Mouse (Mus musculus): ENCODE measurements around the gene Dvl1.

Gene Dvl1

GRCm38 (mm10) chr4:155840076-155841002, 6.9 kb upstream of the Dvl1 start:
- in situ Hi-C loops (cut with MboI, MseI), result no loop called here

- in situ Hi-C loops (cut with MboI, MseI), result no loop called here
Measured at GRCm38 (mm10) chr4:155841003-155841454, 6.2 kb upstream of the Dvl1 start.

GRCm38 (mm10) chr4:155841651-155842270, 5.4 kb upstream of the Dvl1 start:
- in situ Hi-C loops (cut with MboI, MseI), result no loop called here

DNA sequence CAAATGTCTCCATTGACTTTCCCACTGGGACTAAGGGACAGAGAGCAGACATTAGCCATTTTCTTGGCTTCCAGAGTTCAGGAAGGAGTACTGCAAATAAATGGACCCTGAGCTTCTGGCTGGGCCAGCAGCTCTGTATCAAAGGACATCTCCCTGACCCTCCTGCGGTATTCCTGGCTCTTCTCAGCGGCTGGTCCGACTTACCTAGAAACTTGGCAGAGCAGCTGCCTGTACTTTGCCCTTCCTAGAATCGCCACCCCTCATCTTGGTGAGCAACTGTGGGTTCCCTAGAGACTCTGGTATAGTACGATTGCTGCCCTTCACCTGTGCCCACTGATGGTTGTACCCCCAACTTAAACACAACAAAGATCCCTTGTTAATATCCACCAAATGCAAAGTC, 4.0 kb upstream of the Dvl1 start:
- in situ Hi-C loops (cut with MboI, MseI), result no loop called here

DNA sequence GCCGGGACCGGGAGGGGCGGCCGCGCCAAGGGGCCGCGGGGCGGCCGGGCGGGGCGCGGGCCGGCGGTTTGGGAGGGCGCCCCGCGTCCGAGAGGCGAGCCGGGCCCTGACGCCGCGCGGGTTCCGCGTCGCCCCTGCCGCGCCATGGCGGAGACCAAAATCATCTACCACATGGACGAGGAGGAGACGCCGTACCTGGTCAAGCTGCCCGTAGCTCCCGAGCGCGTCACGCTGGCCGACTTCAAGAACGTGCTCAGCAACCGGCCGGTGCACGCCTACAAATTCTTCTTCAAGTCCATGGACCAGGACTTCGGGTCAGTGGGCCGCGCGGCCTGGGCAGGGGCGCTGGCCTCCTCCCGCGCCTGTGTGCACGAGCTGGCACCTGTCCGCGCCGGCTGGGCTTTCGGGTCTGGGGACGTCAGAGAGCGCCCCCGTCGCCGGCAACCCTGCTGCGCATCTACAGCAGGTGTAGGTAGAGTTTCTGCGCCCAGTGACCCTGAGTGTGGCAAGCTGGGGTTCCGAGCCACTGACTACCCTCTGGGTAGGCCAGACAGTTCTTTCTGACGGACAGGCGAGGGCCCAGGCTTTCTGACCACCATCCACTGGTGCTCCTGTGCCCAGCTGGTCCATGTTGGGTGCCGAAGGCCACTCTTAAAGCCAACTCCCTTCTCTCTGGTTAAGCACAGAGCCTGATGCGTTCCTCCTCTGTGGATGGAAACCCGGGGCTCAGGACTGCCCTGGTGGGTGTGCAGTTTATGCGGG, 570 bp downstream of the Dvl1 start:
- in situ Hi-C loops (cut with MboI, MseI), result no loop called here

DNA sequence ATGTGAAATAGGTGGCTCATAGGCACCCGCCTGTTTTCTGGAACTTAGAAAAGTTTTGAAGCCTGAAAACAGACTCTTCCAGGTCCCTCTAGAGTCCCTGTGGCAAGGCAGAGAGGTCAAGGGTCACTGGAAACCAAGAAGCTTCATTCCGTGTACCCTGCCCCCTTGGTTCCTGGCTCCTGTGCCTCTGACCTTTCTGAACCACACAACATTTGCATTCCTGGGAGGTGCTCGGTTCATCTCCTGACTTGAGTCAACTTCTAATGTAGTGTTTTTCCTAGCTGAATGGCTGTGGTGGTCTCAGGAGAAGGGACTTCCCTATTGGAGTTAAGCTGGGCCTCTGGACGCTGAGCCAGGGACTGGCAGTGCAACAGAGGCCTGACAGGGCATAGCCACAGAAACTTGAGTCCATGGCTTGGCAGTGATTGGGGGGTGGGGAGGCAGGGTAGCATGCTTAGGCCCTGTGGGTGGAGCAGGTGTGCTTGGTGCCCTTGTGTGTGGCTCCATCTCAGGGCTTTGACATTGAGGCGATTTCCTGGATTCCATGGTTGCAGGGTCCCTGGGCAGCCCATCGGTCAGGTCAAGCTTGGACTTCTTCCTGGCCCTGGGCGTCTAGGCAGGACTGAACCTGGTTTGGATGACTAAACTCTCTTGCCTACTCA, 1.4 kb downstream of the Dvl1 start:
- in situ Hi-C loops (cut with MboI, MseI), result no loop called here

GRCm38 (mm10) chr4:155849391-155849790, 2.2 kb downstream of the Dvl1 start:
- in situ Hi-C loops (cut with MboI, MseI), result no loop called here

DNA sequence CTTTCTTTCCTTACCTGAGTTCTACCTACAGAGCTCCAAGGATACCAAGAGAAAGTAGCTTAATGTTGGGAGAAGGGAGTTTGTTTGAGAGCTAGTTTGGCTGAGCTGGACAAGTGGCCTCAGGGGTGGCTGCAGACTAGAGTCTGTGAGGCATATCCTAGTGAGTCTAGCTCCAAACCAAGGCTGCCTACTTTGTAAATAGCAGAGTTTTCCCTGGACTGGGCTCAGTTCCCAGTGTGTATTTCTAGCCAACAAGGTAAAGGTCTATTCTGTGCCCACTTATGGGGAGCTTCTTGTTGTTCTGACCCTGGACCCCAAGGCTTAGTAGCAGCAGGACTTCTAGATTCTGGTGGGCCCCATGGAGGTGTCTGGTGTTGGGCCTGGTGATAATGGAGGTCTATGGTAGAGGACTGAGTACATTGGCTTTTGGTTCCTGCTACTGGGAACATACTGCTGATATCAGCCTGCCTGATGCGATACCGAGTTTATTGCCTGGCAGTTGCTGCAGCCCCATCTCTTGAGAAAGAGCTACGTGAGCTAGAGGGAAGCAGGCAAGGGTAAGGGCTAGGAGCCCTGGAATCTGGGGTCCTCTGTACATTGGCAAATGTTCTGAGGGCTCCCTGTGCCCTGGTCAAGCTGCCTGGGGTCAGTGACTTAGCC, 2.7 kb downstream of the Dvl1 start:
- in situ Hi-C loops (cut with MboI, MseI), result no loop called here

DNA sequence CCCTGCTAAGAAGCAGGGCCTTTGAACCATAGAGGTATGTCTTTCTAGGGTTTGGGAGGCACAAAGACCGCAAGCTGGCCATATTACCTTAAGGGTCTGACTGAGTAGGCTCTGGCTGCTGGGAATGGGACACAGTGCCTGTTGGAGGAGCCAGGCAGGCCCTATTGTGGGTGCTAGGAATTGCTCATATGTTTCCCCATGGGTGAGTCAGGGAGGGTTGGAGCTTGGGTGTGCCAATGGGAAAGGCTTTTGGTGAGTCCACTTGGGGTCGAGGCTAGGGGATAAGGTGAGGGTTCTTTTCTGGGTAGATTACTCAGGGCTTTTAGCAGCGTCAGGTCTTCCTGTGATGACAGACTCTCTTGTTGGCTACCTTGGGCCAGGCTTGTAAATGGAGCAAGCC, 4.2 kb downstream of the Dvl1 start:
- in situ Hi-C loops (cut with MboI, MseI), result no loop called here

- in situ Hi-C loops (cut with MboI, MseI), result no loop called here
Measured at GRCm38 (mm10) chr4:155851951-155852411, 4.8 kb downstream of the Dvl1 start.

- in situ Hi-C loops (cut with MboI, MseI), result no loop called here
Measured at GRCm38 (mm10) chr4:155853421-155853820, 6.2 kb downstream of the Dvl1 start.

GRCm38 (mm10) chr4:155854991-155855390, 7.8 kb downstream of the Dvl1 start:
- in situ Hi-C loops (cut with MboI, MseI), result no loop called here

DNA sequence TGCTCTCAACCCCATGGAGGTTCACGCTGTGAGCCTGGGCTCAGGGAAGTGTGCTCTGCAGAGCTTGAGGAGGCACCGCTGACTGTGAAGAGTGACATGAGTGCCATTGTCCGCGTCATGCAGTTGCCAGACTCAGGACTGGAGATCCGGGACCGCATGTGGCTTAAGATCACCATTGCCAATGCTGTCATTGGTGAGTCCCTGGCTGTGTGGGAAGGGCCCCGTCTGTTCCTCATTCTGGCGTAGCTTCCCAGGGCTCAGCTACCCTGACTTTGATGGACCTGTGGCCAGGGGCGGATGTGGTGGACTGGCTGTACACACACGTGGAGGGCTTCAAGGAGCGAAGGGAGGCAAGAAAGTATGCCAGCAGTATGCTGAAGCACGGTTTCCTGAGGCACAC, 8.9 kb downstream of the Dvl1 start:
- in situ Hi-C loops (cut with MboI, MseI), result no loop called here

GRCm38 (mm10) chr4:155856881-155857280, 9.7 kb downstream of the Dvl1 start:
- in situ Hi-C loops (cut with MboI, MseI), result no loop called here

- in situ Hi-C loops (cut with MboI, MseI), result no loop called here
Measured at GRCm38 (mm10) chr4:155859318-155859717, 12.1 kb downstream of the Dvl1 start.

DNA sequence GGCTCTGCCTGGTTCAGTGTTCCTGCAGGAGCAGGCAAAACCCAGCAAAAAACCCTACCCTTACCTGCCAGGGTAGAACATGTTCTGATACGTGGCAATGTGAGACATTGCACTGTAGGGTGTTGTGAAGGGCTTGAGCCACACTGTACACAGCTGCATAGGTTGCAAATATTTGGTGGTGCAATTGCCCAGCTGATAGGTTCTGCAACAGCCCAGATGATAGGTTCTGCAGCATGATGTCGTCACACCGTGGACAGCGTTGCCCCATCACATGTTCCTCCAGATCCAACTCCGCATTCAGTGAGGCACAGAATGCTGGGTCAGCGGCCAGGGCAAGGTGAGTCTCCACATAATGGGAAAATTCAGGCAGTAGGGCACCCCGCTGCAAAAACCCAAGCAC, 14.6 kb downstream of the Dvl1 start:
- in situ Hi-C loops (cut with MboI, MseI), result no loop called here

DNA sequence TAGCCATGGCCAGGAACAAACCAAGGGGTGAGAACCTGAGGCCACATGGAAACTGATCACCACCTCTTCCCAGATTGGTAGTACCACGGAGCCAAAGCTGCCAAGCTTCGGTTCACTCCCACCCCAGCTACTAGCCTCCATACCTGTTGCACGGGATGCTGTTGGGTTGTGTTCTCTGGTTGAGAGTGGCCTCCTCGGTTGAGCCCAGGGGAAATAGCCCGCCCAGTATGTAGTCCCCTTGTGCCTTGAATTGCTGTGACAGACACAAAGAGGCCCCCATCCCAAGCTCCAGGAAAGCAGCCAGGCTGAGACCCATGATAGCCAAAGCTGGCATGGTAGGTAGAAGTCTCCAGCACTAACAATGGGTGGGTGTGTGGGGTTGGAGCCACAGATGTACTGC, 15.8 kb downstream of the Dvl1 start, which contains the start of gene Tas1r3:
Gene Tas1r3, minus strand, starts transcription at position 362 of the 400 bp plus-strand sequence.
- in situ Hi-C loops (cut with MboI, MseI), result no loop called here

- in situ Hi-C loops (cut with MboI, MseI), result no loop called here
Measured at GRCm38 (mm10) chr4:155868614-155869298, 21.6 kb downstream of the Dvl1 start.

GRCm38 (mm10) chr4:155869317-155870033, 22.3 kb downstream of the Dvl1 start, which contains the start of the genes Cptp and Ints11:
Gene Cptp, minus strand, starts transcription at chr4:155869440.
Gene Ints11, plus strand, starts transcription at chr4:155869546.
- in situ Hi-C loops (cut with MboI, MseI), result no loop called here

DNA sequence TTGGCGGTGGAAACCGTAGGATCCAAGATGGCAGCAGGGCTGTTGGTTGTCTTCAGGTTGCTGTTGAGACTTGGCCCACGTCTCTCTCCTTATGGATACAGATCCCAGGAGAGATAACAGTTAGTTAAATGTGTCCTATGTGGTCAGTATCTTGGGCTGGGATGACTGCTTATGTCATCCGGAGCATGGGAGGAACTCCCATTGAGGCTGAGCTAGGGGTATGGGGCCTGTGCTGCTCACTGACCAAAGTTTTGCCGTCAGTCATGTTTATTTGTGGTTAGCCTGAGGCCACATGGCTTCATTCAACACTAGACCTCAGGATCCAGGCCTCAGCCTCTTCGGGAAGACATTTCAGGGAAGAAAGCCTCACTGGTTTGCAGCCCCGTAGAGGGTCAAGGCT, 24.2 kb downstream of the Dvl1 start:
- in situ Hi-C loops (cut with MboI, MseI), result no loop called here
